ENCODE assay signal across 19 mouse cellular contexts in genomic region chr19:34517197-34517596, GRCm38 (mm10). TPM values are rescaled to one million over a fixed set of nuclear protein-coding genes. Genes with fewer than 3 reads are reported as not detected.
A peak's percentile ranks its signal among the peaks of the same experiment; 100 is the strongest.
DNase-seq lines count a peak whose midpoint lies in the region; ATAC-seq and TF ChIP-seq lines count a peak whose summit lies in the region.
"Had no signal": no experiment of that assay in that cellular context is flagged by ENCODE, and none has a peak within 500 bp of the region (broad histone marks: within the 10 kb centered on the region; RNA-seq: fewer than 3 reads in every experiment).

No protein-coding gene starts in this region.

- no peaks in the 10 kb centered on the region for H3K4me1 ChIP-seq in kidney, embryonic 14.5 days (ENCODE audit: control insufficient read depth, insufficient read depth, low read length)
- peaks cover 6% of the 10 kb centered on the region for H3K4me1 ChIP-seq in liver, embryonic 16.5 days (ENCODE audit: control insufficient read depth, low read depth, low read length)
- H3K4me1 ChIP-seq: forebrain, embryonic 13.5 days; heart, embryonic 12.5 days; hindbrain, embryonic 15.5 days; kidney, embryonic 15.5 days; neural tube, embryonic 13.5 days had no signal

- H3K4me3 ChIP-seq in kidney, embryonic 14.5 days (ENCODE audit: low read length) = no peak overlapping the region
- no peak overlapping the region for H3K4me3 ChIP-seq in liver, embryonic 16.5 days (ENCODE audit: low read depth, low read length)
- no peak overlapping the region for H3K4me3 ChIP-seq in gastrocnemius, adult 2 months
- H3K4me3 ChIP-seq: forebrain, embryonic 13.5 days; heart, embryonic 12.5 days; hindbrain, embryonic 15.5 days; kidney, embryonic 15.5 days; neural tube, embryonic 13.5 days had no signal

- TF ChIP-seq CTCF in gastrocnemius, adult 2 months (IDR thresholded peaks at IDR 0.05) = no peak

- no peaks in the 10 kb centered on the region for H3K27me3 ChIP-seq in kidney, embryonic 14.5 days (ENCODE audit: control insufficient read depth, insufficient read depth, low read length)
- H3K27me3 ChIP-seq in liver, embryonic 16.5 days (ENCODE audit: control insufficient read depth, insufficient read depth, low read depth, low read length) = no peaks in the 10 kb centered on the region
- H3K27me3 ChIP-seq: forebrain, embryonic 13.5 days; heart, embryonic 12.5 days; hindbrain, embryonic 15.5 days; kidney, embryonic 15.5 days; neural tube, embryonic 13.5 days had no signal

- no peak for ATAC-seq in kidney, embryonic 14.5 days (ENCODE audit: low FRiP score, low TSS enrichment)
- ATAC-seq in liver, embryonic 16.5 days (ENCODE audit: low read depth) = peak; percentile 66
- ATAC-seq in megakaryocyte, adult 5-6 weeks (ENCODE audit: poor library complexity, severe bottlenecking) = no peak
- ATAC-seq: forebrain, embryonic 13.5 days had no signal

- DNase-seq in kidney, postnatal 36 days = peak; percentile 32 to 58
- peak; percentile 45 for DNase-seq in 416B (ENCODE audit: low read depth)
- peak; percentile 44 for DNase-seq in adrenal gland, postnatal 10 days
- DNase-seq in right cerebral cortex, adult 18-20 months = no peak
- no peak for DNase-seq in gastrocnemius, adult 2 months
- DNase-seq: cerebellum, adult 11 months; cerebellum, postnatal 25 days; gastrocnemius, postnatal 36 days; right cerebral cortex, postnatal 4 days had no signal

- H3K9me3 ChIP-seq in kidney, embryonic 14.5 days (ENCODE audit: control insufficient read depth, low read length) = no peaks in the 10 kb centered on the region
- H3K9me3 ChIP-seq in liver, embryonic 16.5 days (replicated peaks; ENCODE audit: control insufficient read depth, low read length) = no peaks in the 10 kb centered on the region
- H3K9me3 ChIP-seq: forebrain, embryonic 13.5 days; heart, embryonic 12.5 days; hindbrain, embryonic 15.5 days; kidney, embryonic 15.5 days; neural tube, embryonic 13.5 days had no signal

- WGBS in kidney, embryonic 14.5 days = 80% methylated on average over 3 of the region's 3 CpGs
- WGBS in liver, embryonic 16.5 days (ENCODE audit: insufficient replicate concordance) = 63% methylated on average over 3 of the region's 3 CpGs

- no peak overlapping the region for H3K4me2 ChIP-seq in kidney, embryonic 14.5 days (replicated peaks; ENCODE audit: low read depth, low read length)
- no peak overlapping the region for H3K4me2 ChIP-seq in liver, embryonic 16.5 days (ENCODE audit: low read depth, low read length)
- H3K4me2 ChIP-seq: forebrain, embryonic 13.5 days; heart, embryonic 12.5 days; hindbrain, embryonic 15.5 days; kidney, embryonic 15.5 days; neural tube, embryonic 13.5 days had no signal

- H3K27ac ChIP-seq in kidney, embryonic 14.5 days (ENCODE audit: low read depth, low read length) = no peak overlapping the region
- no peak overlapping the region for H3K27ac ChIP-seq in liver, embryonic 16.5 days (ENCODE audit: low read length)
- H3K27ac ChIP-seq in gastrocnemius, adult 2 months = no peak overlapping the region
- H3K27ac ChIP-seq: forebrain, embryonic 13.5 days; hindbrain, embryonic 15.5 days; kidney, embryonic 15.5 days; liver, embryonic 14.5 days; neural tube, embryonic 13.5 days had no signal

- intact Hi-C loops in gastrocnemius, adult 2 months (cut with DNase I) = no loop called here

- H3K9ac ChIP-seq in kidney, embryonic 14.5 days (ENCODE audit: low read depth, low read length) = no peak overlapping the region
- H3K9ac ChIP-seq in liver, embryonic 16.5 days (ENCODE audit: low read depth, low read length) = no peak overlapping the region
- H3K9ac ChIP-seq: forebrain, embryonic 13.5 days; heart, embryonic 12.5 days; hindbrain, embryonic 15.5 days; kidney, embryonic 15.5 days; liver, embryonic 14.5 days; neural tube, embryonic 13.5 days had no signal

- H3K36me3 ChIP-seq in kidney, embryonic 14.5 days (ENCODE audit: control insufficient read depth, insufficient read depth, low read length) = 0 out of 2 replicates have a peak, but pooled peaks cover 3% of the 10 kb centered on the region
- H3K36me3 ChIP-seq in liver, embryonic 16.5 days (ENCODE audit: control insufficient read depth, insufficient read depth) = no peaks in the 10 kb centered on the region
- H3K36me3 ChIP-seq: hindbrain, embryonic 15.5 days; neural tube, embryonic 13.5 days had no signal

RNA-seq across cellular contexts. Expression of gene Lipa, which starts 10.1 kb away (rescaled TPM):
- polyA plus RNA-seq in kidney, embryonic 14.5 days (2014; fragmentation: Nextera tagmentation; extraction: Ambion mirVana) = 22.0 and 26.7 TPM in 2 replicates
- total RNA-seq in adrenal gland, postnatal 10 days (2021) = 100 to 1,000 TPM; 130 to 133 TPM
- polyA plus RNA-seq in liver, embryonic 16.5 days (2015; fragmentation: Nextera tagmentation; extraction: Ambion mirVana) = 51.8 and 53.1 TPM in 2 replicates
- total RNA-seq in gastrocnemius, adult 2 months (2021) = 1 to 10 TPM; 5.1 to 7.9 TPM
- total RNA-seq in megakaryocyte, adult 5-6 weeks (2015) = 119 and 136 TPM in 2 replicates
- 69.1 and 73.0 TPM in 2 replicates for total RNA-seq in megakaryocyte, adult 5-6 weeks (2017)

RNA-seq across cellular contexts. Expression of gene Ifit2, which starts 33.3 kb away (rescaled TPM):
- 3.9 and 9.8 TPM in 2 replicates for polyA plus RNA-seq in kidney, embryonic 14.5 days (2014; fragmentation: Nextera tagmentation; extraction: Ambion mirVana)
- total RNA-seq in adrenal gland, postnatal 10 days (2021) = 1 to 10 TPM; 2.8 to 4.0 TPM
- polyA plus RNA-seq in liver, embryonic 16.5 days (2015; fragmentation: Nextera tagmentation; extraction: Ambion mirVana) = 2.8 and 3.2 TPM in 2 replicates
- total RNA-seq in gastrocnemius, adult 2 months (2021) = 1 to 10 TPM in 1 of 2 experiments, under 1 TPM in 1; 0.99 to 1.3 TPM
- 10.1 and 10.2 TPM in 2 replicates for total RNA-seq in megakaryocyte, adult 5-6 weeks (2015)
- total RNA-seq in megakaryocyte, adult 5-6 weeks (2017) = 20.2 and 21.2 TPM in 2 replicates

RNA-seq across cellular contexts. Expression of gene Ch25h, which starts 42.2 kb away (rescaled TPM):
- 1.4 and 2.1 TPM in 2 replicates for polyA plus RNA-seq in kidney, embryonic 14.5 days (2014; fragmentation: Nextera tagmentation; extraction: Ambion mirVana)
- total RNA-seq in adrenal gland, postnatal 10 days (2021) = under 1 TPM; 0.55 to 0.57 TPM
- 0.08 TPM in 2 replicates for polyA plus RNA-seq in liver, embryonic 16.5 days (2015; fragmentation: Nextera tagmentation; extraction: Ambion mirVana)
- total RNA-seq in gastrocnemius, adult 2 months (2021) = not detected
- total RNA-seq in megakaryocyte, adult 5-6 weeks (2015) = not detected in 2 replicates
- total RNA-seq in megakaryocyte, adult 5-6 weeks (2017) = not detected in 2 replicates
- total RNA-seq: gastrocnemius, postnatal 36 days; MEL had no signal

Comparison
In these comparisons a context has a peak if more than half of its experiments do, and no peak if none do; other contexts are left out.
1. DNase-seq: peak in kidney, postnatal 36 days (2 of 2), 416B (single experiment) and adrenal gland, postnatal 10 days (single experiment); none in right cerebral cortex, adult 18-20 months (single experiment) and gastrocnemius, adult 2 months (single experiment).
2. RNA of gene Lipa, which starts 10.1 kb away (total RNA-seq): 69.1 to 136 TPM in megakaryocyte, adult 5-6 weeks and 130 to 133 TPM in adrenal gland, postnatal 10 days; 5.1 to 7.9 TPM in gastrocnemius, adult 2 months; every median in the first group is over 4 times any median in the second.